Mouse (Mus musculus) kidney, embryonic 16.5 days (tissue): ENCODE measurements around the gene Bhmt. TPM values are rescaled to one million over a fixed set of nuclear protein-coding genes. Genes with fewer than 3 reads are reported as not detected.

ENCODE experiments used
- ATAC-seq: fragments of 200-750 bp; cut with Nextera tagmentation; 2 replicates; pipeline ENCODE4 v1.8.0; 2017; ENCODE audit warnings: moderate TSS enrichment; ENCODE audit not compliant: low FRiP score, low TSS enrichment
- H3K27ac ChIP-seq: fragments of 300-500 bp; sonication (generic); 2 replicates; pipeline ENCODE4 v1.5.1; 2014; ENCODE audit warnings: low read length
- H3K27me3 ChIP-seq: fragments of 300-500 bp; sonication (generic); 2 replicates; pipeline ENCODE4 v1.6.1; 2014; ENCODE audit warnings: low read length, control low read depth, mixed read lengths; ENCODE audit not compliant: insufficient read depth
- H3K36me3 ChIP-seq: fragments of 300-500 bp; sonication (generic); 2 replicates; pipeline ENCODE4 v1.6.1; 2014; ENCODE audit warnings: low read length, control low read depth, mixed read lengths; ENCODE audit not compliant: insufficient read depth
- H3K4me1 ChIP-seq: fragments of 300-500 bp; sonication (generic); 2 replicates; pipeline ENCODE4 v1.6.1; 2014; ENCODE audit warnings: low read length, control low read depth, mixed read lengths; ENCODE audit not compliant: insufficient read depth
- H3K4me2 ChIP-seq: fragments of 300-500 bp; sonication (generic); replicated peaks from 2 replicates; pipeline ENCODE4 v1.6.1; 2014; ENCODE audit warnings: low read depth, low read length
- H3K4me3 ChIP-seq: fragments of 300-500 bp; sonication (generic); 2 replicates; pipeline ENCODE4 v1.5.1; 2014; ENCODE audit warnings: mild to moderate bottlenecking, low read length
- H3K9ac ChIP-seq: fragments of 300-500 bp; sonication (generic); replicated peaks from 2 replicates; pipeline ENCODE4 v1.6.1; 2014; ENCODE audit warnings: low read length
- H3K9me3 ChIP-seq: fragments of 300-500 bp; sonication (generic); 2 replicates; pipeline ENCODE4 v1.6.1; 2016; ENCODE audit warnings: low read length, control low read depth
- WGBS: fragments of 180-500 bp; shearing (Covaris S2); extraction: QIAGEN DNeasy Blood & Tissue Kit; methylation state at CpG from one replicate; pipeline ENCODE4 v1.1.7; 2014; 5-methylcytosine and 5-hydroxymethylcytosine counted together
- polyA plus RNA-seq: library from polyadenylated mRNA; unstranded; fragments of >200 nt; fragmentation: Nextera tagmentation; extraction: Ambion mirVana; gene quantifications from 2 replicates; pipeline ENCODE4 v1.2.1, GENCODE M21; 2015

Bhmt gene
- polyA plus RNA-seq, 1 experiment from 2014 or later: 0.87 TPM

- H3K36me3 ChIP-seq: no peaks in the 10 kb centered on the region
- 81% methylated on average over 5 of the region's 5 CpGs for WGBS
Observed at GRCm38 (mm10) chr13:93580431-93580830, 57.3 kb downstream of the Bhmt start.

GRCm38 (mm10) chr13:93569676-93570075, 68.1 kb downstream of the Bhmt start:
- WGBS: 52% methylated on average over 4 of the region's 4 CpGs
- Histone ChIP-seq H3K9ac (no peak overlapping the region), H3K27me3 (no peaks in the 10 kb centered on the region), H3K36me3 (no peaks in the 10 kb centered on the region), H3K9me3 (no peaks in the 10 kb centered on the region), H3K4me2 (no peak overlapping the region), H3K4me3 (no peak overlapping the region), H3K4me1 (no peaks in the 10 kb centered on the region), H3K27ac (no peak overlapping the region)
- no peak for ATAC-seq

More at GRCm38 (mm10) chr13:93580431-93580830, 57.3 kb downstream of the Bhmt start:
- Histone ChIP-seq H3K27ac (no peak overlapping the region), H3K9me3 (peaks cover 9% of the 10 kb centered on the region), H3K27me3 (no peaks in the 10 kb centered on the region), H3K4me1 (no peaks in the 10 kb centered on the region), H3K4me2 (no peak overlapping the region), H3K4me3 (no peak overlapping the region), H3K9ac (no peak overlapping the region)
- ATAC-seq: no peak

Other genes starting within 250 kb of the Bhmt start
- 3.2 and 3.7 TPM in 2 replicates for gene Jmy, start 138.2 kb downstream of the Bhmt start, polyA plus RNA-seq
- gene Bhmt2, start 36.3 kb upstream of the Bhmt start, polyA plus RNA-seq: 9.5 and 10.8 TPM in 2 replicates
- gene Dmgdh, start 36.5 kb upstream of the Bhmt start, polyA plus RNA-seq: 2.6 TPM in 2 replicates
- 13.4 and 15.9 TPM in 2 replicates for gene Arsb, start 133.7 kb upstream of the Bhmt start, polyA plus RNA-seq